Mouse (Mus musculus): Measurements from ENCODE around the gene Ccdc88a. TPM values are rescaled to one million over a fixed set of nuclear protein-coding genes. Genes with fewer than 3 reads are reported as not detected.

The Ccdc88a gene
- polyA plus RNA-seq, 1 experiment from 2014 or later = 46.6 TPM

GRCm38 (mm10) chr11:29368161-29368560 lies 5.3 kb upstream of the Ccdc88a start:
- H3K9ac ChIP-seq (replicated peaks; ENCODE audit: low read length) = no peak overlapping the region
- WGBS = 87% methylated on average over 1 of the region's 1 CpGs
- DNase-seq (ENCODE audit: low spot score) (no peak), ATAC-seq (replicated peaks; ENCODE audit: insufficient number of reproducible peaks, low FRiP score, low TSS enrichment, low read depth) (no peak)
- no peak overlapping the region for H3K4me2 ChIP-seq (ENCODE audit: low read depth, low read length)
- no peak overlapping the region for H3K4me3 ChIP-seq (ENCODE audit: low read depth, low read length)
- no peaks in the 10 kb centered on the region for H3K4me1 ChIP-seq (ENCODE audit: control insufficient read depth, insufficient read depth, low read length)
- H3K27me3 ChIP-seq (ENCODE audit: control insufficient read depth, insufficient read depth, low read length) = no peaks in the 10 kb centered on the region
- no peak overlapping the region for H3K27ac ChIP-seq (replicated peaks; ENCODE audit: low read depth, low read length)
- H3K9me3 ChIP-seq (replicated peaks; ENCODE audit: control insufficient read depth, low read length) = no peaks in the 10 kb centered on the region
- no peaks in the 10 kb centered on the region for H3K36me3 ChIP-seq (replicated peaks; ENCODE audit: control insufficient read depth, insufficient read depth, low read depth, low read length)

- ATAC-seq (replicated peaks; ENCODE audit: insufficient number of reproducible peaks, low FRiP score, low TSS enrichment, low read depth) (no peak), DNase-seq (ENCODE audit: low spot score) (no peak)
- Histone ChIP-seq H3K9me3 (replicated peaks; ENCODE audit: control insufficient read depth, low read length) (no peaks in the 10 kb centered on the region), H3K4me3 (ENCODE audit: low read depth, low read length) (peak overlapping the region; percentile 91), H3K27me3 (ENCODE audit: control insufficient read depth, insufficient read depth, low read length) (no peaks in the 10 kb centered on the region), H3K4me2 (ENCODE audit: low read depth, low read length) (peak overlapping the region; percentile 14), H3K4me1 (ENCODE audit: control insufficient read depth, insufficient read depth, low read length) (no peaks in the 10 kb centered on the region), H3K36me3 (replicated peaks; ENCODE audit: control insufficient read depth, insufficient read depth, low read depth, low read length) (no peaks in the 10 kb centered on the region), H3K9ac (replicated peaks; ENCODE audit: low read length) (peak overlapping the region; percentile 97), H3K27ac (replicated peaks; ENCODE audit: low read depth, low read length) (no peak overlapping the region; the same call in 1 of the 2 replicates)
- WGBS = 5% methylated on average over 11 of the region's 11 CpGs
Observed at GRCm38 (mm10) chr11:29373050-29373395, 435 bp upstream of the Ccdc88a start.

GRCm38 (mm10) chr11:29374274-29374656 lies 807 bp downstream of the Ccdc88a start:
- Histone ChIP-seq H3K27me3 (ENCODE audit: control insufficient read depth, insufficient read depth, low read length) (no peaks in the 10 kb centered on the region), H3K4me1 (ENCODE audit: control insufficient read depth, insufficient read depth, low read length) (no peaks in the 10 kb centered on the region), H3K9me3 (replicated peaks; ENCODE audit: control insufficient read depth, low read length) (no peaks in the 10 kb centered on the region), H3K4me3 (ENCODE audit: low read depth, low read length) (peak overlapping the region; percentile 91), H3K4me2 (ENCODE audit: low read depth, low read length) (peak overlapping the region; percentile 44), H3K36me3 (replicated peaks; ENCODE audit: control insufficient read depth, insufficient read depth, low read depth, low read length) (no peaks in the 10 kb centered on the region), H3K9ac (replicated peaks; ENCODE audit: low read length) (peak overlapping the region; percentile 97), H3K27ac (replicated peaks; ENCODE audit: low read depth, low read length) (peak overlapping the region; percentile 96; the same call in 1 of the 2 replicates)
- ATAC-seq (replicated peaks; ENCODE audit: insufficient number of reproducible peaks, low FRiP score, low TSS enrichment, low read depth) = no peak
- 0% methylated on average over 8 of the region's 8 CpGs for WGBS
- no peak for DNase-seq (ENCODE audit: low spot score)

GRCm38 (mm10) chr11:29376635-29377034 lies 3.2 kb downstream of the Ccdc88a start:
- Histone ChIP-seq H3K9ac (replicated peaks; ENCODE audit: low read length) (no peak overlapping the region), H3K4me1 (ENCODE audit: control insufficient read depth, insufficient read depth, low read length) (no peaks in the 10 kb centered on the region), H3K9me3 (replicated peaks; ENCODE audit: control insufficient read depth, low read length) (no peaks in the 10 kb centered on the region), H3K27ac (replicated peaks; ENCODE audit: low read depth, low read length) (no peak overlapping the region), H3K4me2 (ENCODE audit: low read depth, low read length) (no peak overlapping the region), H3K36me3 (replicated peaks; ENCODE audit: control insufficient read depth, insufficient read depth, low read depth, low read length) (no peaks in the 10 kb centered on the region), H3K4me3 (ENCODE audit: low read depth, low read length) (no peak overlapping the region), H3K27me3 (ENCODE audit: control insufficient read depth, insufficient read depth, low read length) (no peaks in the 10 kb centered on the region)
- 84% methylated on average over 2 of the region's 2 CpGs for WGBS
- ATAC-seq (replicated peaks; ENCODE audit: insufficient number of reproducible peaks, low FRiP score, low TSS enrichment, low read depth) (no peak), DNase-seq (ENCODE audit: low spot score) (no peak)

- ATAC-seq (replicated peaks; ENCODE audit: insufficient number of reproducible peaks, low FRiP score, low TSS enrichment, low read depth) (no peak), DNase-seq (ENCODE audit: low spot score) (no peak)
- H3K4me1 ChIP-seq (ENCODE audit: control insufficient read depth, insufficient read depth, low read length) = no peaks in the 10 kb centered on the region
- no peak overlapping the region for H3K27ac ChIP-seq (replicated peaks; ENCODE audit: low read depth, low read length)
- no peak overlapping the region for H3K4me2 ChIP-seq (ENCODE audit: low read depth, low read length)
- 91% methylated on average over 1 of the region's 1 CpGs for WGBS
- H3K27me3 ChIP-seq (ENCODE audit: control insufficient read depth, insufficient read depth, low read length) = no peaks in the 10 kb centered on the region
- no peak overlapping the region for H3K4me3 ChIP-seq (ENCODE audit: low read depth, low read length)
- no peaks in the 10 kb centered on the region for H3K36me3 ChIP-seq (replicated peaks; ENCODE audit: control insufficient read depth, insufficient read depth, low read depth, low read length)
- no peaks in the 10 kb centered on the region for H3K9me3 ChIP-seq (replicated peaks; ENCODE audit: control insufficient read depth, low read length)
- H3K9ac ChIP-seq (replicated peaks; ENCODE audit: low read length) = no peak overlapping the region
Observed at GRCm38 (mm10) chr11:29378751-29379150, 5.3 kb downstream of the Ccdc88a start.

GRCm38 (mm10) chr11:29383493-29383892 lies 10.0 kb downstream of the Ccdc88a start:
- Histone ChIP-seq H3K4me1 (ENCODE audit: control insufficient read depth, insufficient read depth, low read length) (no peaks in the 10 kb centered on the region), H3K27ac (replicated peaks; ENCODE audit: low read depth, low read length) (no peak overlapping the region), H3K27me3 (ENCODE audit: control insufficient read depth, insufficient read depth, low read length) (no peaks in the 10 kb centered on the region), H3K9ac (replicated peaks; ENCODE audit: low read length) (no peak overlapping the region), H3K4me2 (ENCODE audit: low read depth, low read length) (no peak overlapping the region), H3K4me3 (ENCODE audit: low read depth, low read length) (no peak overlapping the region), H3K36me3 (replicated peaks; ENCODE audit: control insufficient read depth, insufficient read depth, low read depth, low read length) (no peaks in the 10 kb centered on the region), H3K9me3 (replicated peaks; ENCODE audit: control insufficient read depth, low read length) (no peaks in the 10 kb centered on the region)
- WGBS = 62% methylated on average over 2 of the region's 2 CpGs
- no peak for ATAC-seq (replicated peaks; ENCODE audit: insufficient number of reproducible peaks, low FRiP score, low TSS enrichment, low read depth)
- DNase-seq (ENCODE audit: low spot score) = no peak

- Histone ChIP-seq H3K27ac (replicated peaks; ENCODE audit: low read depth, low read length) (no peak overlapping the region), H3K4me2 (ENCODE audit: low read depth, low read length) (no peak overlapping the region), H3K9me3 (replicated peaks; ENCODE audit: control insufficient read depth, low read length) (no peaks in the 10 kb centered on the region), H3K27me3 (ENCODE audit: control insufficient read depth, insufficient read depth, low read length) (no peaks in the 10 kb centered on the region), H3K4me3 (ENCODE audit: low read depth, low read length) (no peak overlapping the region), H3K4me1 (ENCODE audit: control insufficient read depth, insufficient read depth, low read length) (no peaks in the 10 kb centered on the region), H3K9ac (replicated peaks; ENCODE audit: low read length) (no peak overlapping the region), H3K36me3 (replicated peaks; ENCODE audit: control insufficient read depth, insufficient read depth, low read depth, low read length) (no peaks in the 10 kb centered on the region)
- no peak for DNase-seq (ENCODE audit: low spot score)
- no peak for ATAC-seq (replicated peaks; ENCODE audit: insufficient number of reproducible peaks, low FRiP score, low TSS enrichment, low read depth)
- WGBS = 82% methylated on average over 1 of the region's 1 CpGs
Observed at GRCm38 (mm10) chr11:29384001-29384400, 10.5 kb downstream of the Ccdc88a start.

GRCm38 (mm10) chr11:29384617-29385016 lies 11.2 kb downstream of the Ccdc88a start:
- WGBS = 82% methylated on average over 3 of the region's 3 CpGs

More at GRCm38 (mm10) chr11:29384617-29385016, 11.2 kb downstream of the Ccdc88a start:
- Histone ChIP-seq H3K9me3 (replicated peaks; ENCODE audit: control insufficient read depth, low read length) (no peaks in the 10 kb centered on the region), H3K4me1 (ENCODE audit: control insufficient read depth, insufficient read depth, low read length) (no peaks in the 10 kb centered on the region), H3K27me3 (ENCODE audit: control insufficient read depth, insufficient read depth, low read length) (no peaks in the 10 kb centered on the region), H3K4me2 (ENCODE audit: low read depth, low read length) (no peak overlapping the region), H3K27ac (replicated peaks; ENCODE audit: low read depth, low read length) (no peak overlapping the region), H3K4me3 (ENCODE audit: low read depth, low read length) (no peak overlapping the region), H3K9ac (replicated peaks; ENCODE audit: low read length) (no peak overlapping the region), H3K36me3 (replicated peaks; ENCODE audit: control insufficient read depth, insufficient read depth, low read depth, low read length) (no peaks in the 10 kb centered on the region)
- DNase-seq (ENCODE audit: low spot score) (no peak), ATAC-seq (replicated peaks; ENCODE audit: insufficient number of reproducible peaks, low FRiP score, low TSS enrichment, low read depth) (no peak)

All from embryonic facial prominence, embryonic 11.5 days (tissue).